Mouse (Mus musculus) spleen, postnatal 4 days (tissue): ENCODE results near the gene Gnb3.
"Not testable (repeated sequence)": the region's sequence is repeated elsewhere in the genome, so short reads cannot be mapped to it uniquely, and the experiment has no call there.

Experiments used
- DNase-seq, 2 experiments: peaks; one replicate each; pipeline ENCODE4 v3.0.0; 2022; ENCODE audit warnings: low spot score in 2 of 2

Gene Gnb3

DNA sequence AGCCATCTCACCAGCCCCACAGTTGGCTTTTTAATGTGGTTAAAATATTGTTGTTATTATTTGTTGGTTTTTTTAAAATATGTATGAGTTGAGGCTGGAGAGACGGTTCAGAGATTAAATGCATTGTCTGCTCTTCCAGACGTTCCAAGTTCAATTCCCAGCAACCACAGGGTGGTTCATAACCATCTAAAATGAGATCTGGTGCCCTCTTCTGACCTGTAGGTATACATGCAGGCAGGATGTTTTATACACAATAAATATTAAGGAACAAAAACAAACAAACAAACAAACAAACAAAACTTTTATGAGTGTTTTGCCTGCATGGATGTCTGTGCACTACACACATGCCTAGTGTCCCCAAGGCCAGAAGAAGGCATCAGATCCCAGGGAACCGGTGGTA is 37.0 kb downstream of the Gnb3 start:
- no peak for DNase-seq

DNA sequence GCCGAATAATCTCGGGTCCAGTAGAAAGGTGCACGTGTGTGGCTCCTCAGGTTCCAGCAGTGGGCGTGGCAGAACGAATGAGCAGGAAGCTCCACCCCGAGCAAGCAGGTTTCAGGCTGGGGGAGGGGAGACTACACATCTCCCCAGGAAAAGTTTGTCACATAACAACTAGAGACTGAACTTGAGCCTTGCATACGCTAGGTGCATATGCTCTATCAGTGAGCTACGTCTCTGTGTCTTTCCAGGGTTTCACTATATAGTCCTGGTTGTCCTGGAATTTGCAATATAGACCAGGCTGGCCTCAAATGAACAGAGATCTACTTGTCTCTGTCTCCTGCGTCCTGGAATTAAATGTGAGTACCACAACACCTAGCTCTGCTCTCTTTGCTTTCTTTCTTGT is 37.7 kb downstream of the Gnb3 start:
- not testable (repeated sequence) for DNase-seq

DNA sequence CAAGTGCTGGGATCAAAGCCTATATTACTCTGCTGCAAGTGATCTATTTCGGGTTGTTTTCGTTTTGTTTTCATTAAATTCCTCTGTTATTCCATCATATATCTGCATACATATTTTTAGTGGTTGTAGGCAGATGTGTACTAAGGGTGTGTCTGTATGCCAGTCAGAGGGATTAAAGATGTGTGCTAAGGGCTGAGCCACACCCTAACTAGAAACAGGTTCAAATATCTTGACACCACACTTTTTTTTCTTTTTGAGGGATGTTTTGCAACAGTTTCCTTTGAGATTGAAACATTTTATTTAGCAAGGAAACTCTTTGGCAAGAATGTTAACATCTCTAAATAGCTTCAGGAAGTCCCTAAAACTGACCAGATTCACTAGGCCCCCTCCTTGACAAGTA is 43.9 kb downstream of the Gnb3 start:
- DNase-seq = no peak

DNA sequence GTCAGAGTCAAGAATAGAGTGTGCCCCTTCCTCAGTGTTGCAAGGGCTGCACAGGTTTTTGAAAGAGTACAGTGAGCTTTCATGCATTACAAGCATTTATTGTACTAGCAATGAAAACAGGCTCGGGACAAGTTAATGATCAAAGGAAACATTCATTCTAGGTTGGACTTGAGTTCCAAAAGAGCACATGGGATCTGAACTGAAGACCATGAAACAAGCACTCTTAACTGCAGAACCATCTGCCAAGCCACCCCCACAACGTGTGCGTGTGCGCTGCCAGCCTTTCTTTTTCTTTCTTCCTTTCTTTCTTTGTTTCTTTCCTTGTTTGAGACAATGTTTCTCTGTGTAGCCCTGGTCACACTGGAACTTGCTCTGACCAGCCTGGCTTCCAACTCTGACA is 44.3 kb downstream of the Gnb3 start:
- DNase-seq = no peak

DNA sequence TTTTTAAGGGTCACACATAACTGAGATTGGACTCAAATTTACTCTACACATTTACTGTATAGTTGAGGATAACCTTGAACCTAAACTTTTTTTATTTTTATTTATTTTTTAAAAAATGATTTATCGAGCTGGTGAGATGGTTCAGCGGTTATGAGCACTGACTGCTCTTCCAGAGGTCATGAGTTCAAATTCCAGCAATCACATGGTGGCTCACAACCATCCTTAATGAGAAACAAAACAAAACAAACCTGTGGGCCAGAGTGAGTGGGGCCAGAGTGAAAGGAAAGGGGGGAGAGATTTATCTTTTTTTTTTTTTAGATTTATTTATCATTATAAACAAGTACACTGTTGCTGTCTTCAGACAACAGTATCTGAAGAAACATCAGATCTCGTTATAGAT is 48.2 kb downstream of the Gnb3 start:
- DNase-seq = no peak

DNA sequence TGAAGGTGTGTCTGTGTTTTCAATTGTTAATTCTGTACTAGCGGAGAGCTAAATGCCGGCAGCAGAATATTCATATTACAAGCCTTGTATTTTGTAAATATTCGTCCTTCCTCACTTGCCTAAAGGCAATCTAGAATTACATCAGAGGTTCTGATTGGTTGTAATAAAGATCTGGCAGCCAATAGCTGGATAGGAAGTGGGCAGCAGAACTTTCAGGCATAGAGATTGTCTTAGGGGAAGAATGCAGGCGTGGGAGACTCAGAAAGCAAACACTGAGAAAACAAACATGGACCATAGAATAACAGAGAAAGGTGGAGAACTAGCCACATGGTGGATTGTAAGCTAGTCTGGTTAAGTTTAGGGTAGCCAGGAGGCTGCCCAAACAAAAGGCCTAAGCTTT is 50.0 kb downstream of the Gnb3 start:
- DNase-seq = no peak

DNA sequence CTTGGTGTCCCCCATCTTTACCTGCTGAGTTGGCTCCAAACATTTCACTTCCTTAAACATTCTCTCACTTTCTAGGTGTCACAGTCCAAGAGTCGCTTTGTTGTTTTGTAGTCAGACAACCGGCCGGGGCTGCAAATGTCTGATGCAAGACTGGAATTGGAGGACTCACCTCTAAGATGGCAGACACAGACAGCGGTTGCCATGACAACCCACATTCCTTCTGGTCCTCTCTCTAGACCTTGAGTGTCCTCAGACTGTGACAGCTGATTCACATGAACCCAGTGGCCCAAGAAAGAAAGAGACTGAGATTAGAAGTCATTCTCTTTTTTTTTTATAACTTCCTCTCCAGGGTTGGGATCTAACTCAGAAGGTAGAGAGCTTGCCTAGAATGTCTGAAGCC is 50.6 kb downstream of the Gnb3 start:
- DNase-seq = no peak

DNA sequence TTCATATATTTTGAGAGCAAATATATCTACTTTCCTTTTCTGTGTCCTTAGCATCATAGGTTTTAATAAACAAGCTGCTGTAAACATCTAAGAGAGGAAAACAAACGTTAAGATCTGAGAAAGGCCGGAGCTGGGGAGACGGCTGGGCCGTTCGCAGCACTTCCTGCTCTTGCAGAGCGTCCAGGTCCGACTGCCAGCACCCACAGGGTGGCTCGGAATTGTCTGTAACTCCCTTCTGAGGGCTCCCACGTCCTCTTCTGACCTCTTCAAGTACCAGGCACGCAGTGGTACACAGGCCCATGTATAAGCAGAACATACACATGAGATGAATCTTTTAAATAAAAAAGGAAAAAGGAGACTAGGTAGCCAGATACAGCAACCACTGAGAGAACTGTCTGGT is 52.4 kb downstream of the Gnb3 start:
- DNase-seq = no peak

DNA sequence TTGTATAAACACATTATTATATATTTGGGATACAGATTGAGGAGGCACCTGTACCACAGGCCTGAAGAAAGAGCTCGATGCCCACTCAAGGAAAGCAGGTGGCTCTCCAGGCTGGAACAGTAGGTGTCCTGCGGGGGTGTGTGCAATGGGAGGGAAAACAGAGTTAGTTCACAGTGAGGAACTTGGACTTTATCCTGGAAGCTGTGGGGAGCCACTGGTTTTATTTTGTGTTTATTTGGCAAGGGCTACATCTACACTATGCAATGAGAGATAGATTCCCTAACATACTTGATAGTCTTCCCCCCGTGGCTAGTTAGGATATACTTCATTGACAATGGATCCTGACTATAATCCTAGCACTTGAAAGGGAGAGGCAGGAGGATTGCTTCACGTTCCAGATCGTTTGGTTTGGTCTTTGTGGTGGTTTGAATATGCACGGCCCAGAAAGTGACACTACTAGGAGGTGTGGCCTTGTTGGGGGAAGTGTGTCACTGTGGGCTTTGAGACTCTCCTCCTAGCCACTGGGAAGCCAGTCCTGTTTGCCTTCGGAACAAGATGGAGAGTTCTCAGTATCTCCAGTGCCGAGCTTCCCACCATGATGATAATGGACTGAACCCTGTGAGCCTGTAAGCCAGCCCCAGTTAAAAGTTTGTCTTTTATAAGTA is 53.2 kb downstream of the Gnb3 start:
- no peak for DNase-seq
